ENCODE assay signal across 1 mouse cellular context in genomic region chr11:69838714-69839104, GRCm38 (mm10).
TF ChIP-seq lines count a peak whose summit lies in the region.

No protein-coding gene starts in this region.

TF ChIP-seq in ES-E14, 5 proteins besides CTCF, POLR2A, EP300 and RAD21:
- TF ChIP-seq HCFC1 (IDR thresholded peaks at IDR 0.05; ENCODE audit: borderline replicate concordance, insufficient read depth, low read length) = no peak
- TF ChIP-seq ZNF384 (IDR thresholded peaks at IDR 0.05; ENCODE audit: low read depth, low read length) = no peak
- no peak for TF ChIP-seq ZC3H11A (IDR thresholded peaks at IDR 0.05; ENCODE audit: borderline replicate concordance, low read depth, low read length)
- TF ChIP-seq CHD2 (IDR thresholded peaks at IDR 0.05; ENCODE audit: low read depth, low read length) = no peak
- TF ChIP-seq MAFK (IDR thresholded peaks at IDR 0.05; ENCODE audit: insufficient read depth, low read depth, low read length) = no peak
